Mouse (Mus musculus) hematopoietic stem cell, adult 5-6 weeks (primary cell): ENCODE results near the gene Gm1140. TPM values are rescaled to one million over a fixed set of nuclear protein-coding genes. Genes with fewer than 3 reads are reported as not detected.
"Not testable (repeated sequence)": the region's sequence is repeated elsewhere in the genome, so short reads cannot be mapped to it uniquely, and the experiment has no call there.

Experiments
- ATAC-seq, 2 experiments: fragments of 125-278 bp in 1 of 2; replicated peaks in 1 of 2; 2 replicates each; pipeline ENCODE4 v1.8.0; 2016 to 2017; ENCODE audit warnings: inconsistent platforms in 2 of 2, mild to moderate bottlenecking in 2 of 2, moderate number of reproducible peaks in 2 of 2, low read depth in 1 of 2, moderate TSS enrichment in 1 of 2; ENCODE audit not compliant: low FRiP score in 2 of 2, poor library complexity in 2 of 2, severe bottlenecking in 2 of 2, insufficient read depth in 1 of 2, low TSS enrichment in 1 of 2
- total RNA-seq: library from RNA; stranded (forward); fragments of 172-1452, 232-1000 nt; gene quantifications from 2 replicates; pipeline ENCODE4 v1.2.3, GENCODE M21; 2017

Gene Gm1140
- not detected in 2 replicates for total RNA-seq

DNA sequence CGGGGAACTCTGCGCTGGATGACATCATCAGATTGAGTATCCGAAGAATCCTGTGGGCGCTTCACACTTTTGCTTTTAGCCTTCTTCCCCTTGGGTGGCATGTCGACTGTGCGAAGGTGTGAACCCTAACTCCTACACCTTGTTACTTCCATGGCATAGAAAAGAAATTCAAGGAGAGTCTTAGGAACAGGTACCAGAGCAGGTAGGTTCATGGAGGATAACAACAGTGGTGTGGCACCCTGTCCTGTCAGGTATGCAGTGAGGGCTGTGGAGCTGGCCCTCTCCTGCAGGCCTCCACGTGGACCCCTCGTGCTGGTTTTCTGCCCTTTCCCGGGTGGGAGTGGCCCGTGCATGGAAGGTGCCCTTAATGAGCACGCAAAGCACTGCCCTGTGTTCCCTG lies at the start of gene Gm1140:
TSS of gene Gm1140 (minus strand) at position 101 of the 400 bp plus-strand sequence.
- ATAC-seq = not testable (repeated sequence)

DNA sequence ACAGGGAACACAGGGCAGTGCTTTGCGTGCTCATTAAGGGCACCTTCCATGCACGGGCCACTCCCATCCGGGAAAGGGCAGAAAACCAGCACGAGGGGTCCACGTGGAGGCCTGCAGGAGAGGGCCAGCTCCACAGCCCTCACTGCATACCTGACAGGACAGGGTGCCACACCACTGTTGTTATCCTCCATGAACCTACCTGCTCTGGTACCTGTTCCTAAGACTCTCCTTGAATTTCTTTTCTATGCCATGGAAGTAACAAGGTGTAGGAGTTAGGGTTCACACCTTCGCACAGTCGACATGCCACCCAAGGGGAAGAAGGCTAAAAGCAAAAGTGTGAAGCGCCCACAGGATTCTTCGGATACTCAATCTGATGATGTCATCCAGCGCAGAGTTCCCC lies 2.0 kb upstream of the Gm1140 start, which contains the start of gene Gm14692:
TSS of gene Gm14692 (plus strand) at position 301 of the 400 bp plus-strand sequence.
- not testable (repeated sequence) for ATAC-seq

Other genes with a start within 250 kb of the Gm1140 start
- not detected in 2 replicates for gene Gm14692, start 2.1 kb upstream of the Gm1140 start, total RNA-seq
- not detected in 2 replicates for gene 4933436I01Rik, start 227.9 kb upstream of the Gm1140 start, total RNA-seq